Mouse (Mus musculus): Measurements from ENCODE around the gene Htr3a. TPM values are rescaled to one million over a fixed set of nuclear protein-coding genes. Genes with fewer than 3 reads are reported as not detected.

Htr3a gene
- total RNA-seq (2022): 1 to 10 TPM; 5.8 to 8.6 (median 6.9) TPM

- peak in 1 of 2 experiments; percentile 69 for DNase-seq (ENCODE audit: low spot score in 2 of 2)
Measured at GRCm38 (mm10) chr9:48910885-48911537, at the start of gene Htr3a. Htr3a (minus strand) TSS chr9:48911099.

DNA sequence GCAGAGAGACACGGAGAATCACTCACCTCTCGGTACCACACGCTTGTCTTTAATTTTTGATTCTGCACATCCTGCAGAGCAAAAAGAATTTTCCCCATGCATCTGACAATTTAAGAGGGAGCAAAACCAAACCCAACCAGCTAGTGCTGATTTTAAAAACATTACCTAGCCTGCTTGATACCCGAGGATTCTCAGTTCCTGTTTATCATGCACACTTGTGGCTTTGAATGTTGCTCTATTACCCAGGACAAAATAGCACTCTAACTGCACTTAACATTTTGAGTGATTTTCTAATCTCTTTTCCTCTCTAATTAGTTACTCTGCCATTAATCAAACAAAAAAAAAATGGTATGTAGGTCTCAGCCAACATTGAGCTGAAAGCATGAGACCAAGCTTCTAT lies 36.7 kb upstream of the Htr3a start:
- no peak for DNase-seq (ENCODE audit: low spot score in 2 of 2)

DNA sequence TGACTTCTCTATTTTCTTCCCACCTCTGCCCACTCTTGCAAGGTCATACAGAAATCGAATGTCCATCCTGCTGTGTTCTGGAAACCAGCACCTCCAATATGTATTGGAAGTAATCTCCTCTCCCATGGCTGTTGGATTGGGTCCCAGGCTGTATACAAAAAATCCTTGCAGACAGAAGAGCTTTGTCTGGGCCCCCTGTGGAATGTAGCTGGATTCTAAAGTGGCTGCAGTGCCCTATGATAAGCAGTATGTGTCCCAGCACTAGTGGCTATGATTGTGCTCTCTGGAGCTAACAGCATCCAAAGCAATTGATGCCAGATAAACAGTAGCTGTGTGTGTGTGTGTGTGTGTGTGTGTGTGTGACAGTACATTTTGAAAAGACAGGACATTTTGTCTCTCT lies 31.4 kb upstream of the Htr3a start:
- DNase-seq (ENCODE audit: low spot score in 2 of 2): no peak

- DNase-seq (ENCODE audit: low spot score in 2 of 2): no peak
Measured at GRCm38 (mm10) chr9:48929436-48929835, 18.5 kb upstream of the Htr3a start.

DNA sequence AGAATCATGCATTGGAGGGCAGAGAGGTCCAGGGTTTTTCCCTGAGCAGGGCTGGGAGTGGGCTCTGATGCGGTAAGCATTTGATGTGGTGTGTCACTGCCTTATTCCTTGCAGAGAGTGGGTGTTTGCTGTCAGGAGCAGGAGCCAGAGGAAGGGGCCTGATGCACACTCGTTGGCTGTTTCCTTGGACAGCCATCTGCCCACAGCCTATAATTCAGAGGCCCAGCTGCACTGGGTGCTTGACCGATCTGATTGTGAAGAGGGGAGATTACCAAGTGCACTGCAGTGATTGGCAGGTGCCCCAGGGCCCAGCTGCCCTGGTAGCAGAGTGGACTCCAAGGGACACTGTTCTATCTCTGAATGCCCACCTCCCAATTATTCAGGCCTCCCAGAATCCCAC lies 17.9 kb upstream of the Htr3a start:
- DNase-seq (ENCODE audit: low spot score in 2 of 2): no peak

DNA sequence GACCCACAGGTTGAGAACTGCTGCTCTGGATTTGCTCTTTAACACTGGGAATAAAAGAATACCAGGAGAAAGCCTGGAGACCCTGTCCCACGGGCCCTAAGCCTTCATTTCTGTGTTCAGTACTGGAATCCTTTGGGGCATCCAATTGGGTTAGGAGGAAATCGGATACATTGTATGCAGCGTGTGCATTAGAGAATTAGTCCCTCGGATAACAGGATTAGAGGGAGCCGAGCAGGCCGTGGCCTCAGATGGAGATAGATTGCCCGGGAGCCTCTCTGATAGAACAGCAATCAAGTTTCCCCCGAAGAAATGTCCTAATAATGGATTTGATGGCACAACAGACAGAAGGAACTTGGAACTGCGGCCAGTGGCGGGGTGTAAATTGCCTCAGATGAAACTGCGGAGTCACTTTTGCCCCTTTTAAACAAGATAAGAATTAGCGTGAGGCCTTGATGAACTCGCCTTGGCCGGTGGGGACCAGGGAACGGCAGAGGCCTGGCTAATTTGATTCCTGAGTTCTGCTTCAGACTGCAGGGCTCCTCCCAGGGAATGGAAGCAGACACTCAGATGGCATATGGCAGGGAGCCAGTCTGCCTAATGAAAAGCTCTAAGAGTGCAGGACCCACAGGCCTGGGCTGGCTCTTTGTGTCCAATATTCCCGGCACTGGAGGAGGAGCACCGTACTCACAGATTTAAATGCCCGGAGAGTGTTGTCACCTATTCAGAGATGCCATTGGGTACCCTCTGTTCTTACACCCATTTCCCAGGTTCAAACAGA lies 5.3 kb upstream of the Htr3a start:
- DNase-seq (ENCODE audit: low spot score in 2 of 2): no peak

DNA sequence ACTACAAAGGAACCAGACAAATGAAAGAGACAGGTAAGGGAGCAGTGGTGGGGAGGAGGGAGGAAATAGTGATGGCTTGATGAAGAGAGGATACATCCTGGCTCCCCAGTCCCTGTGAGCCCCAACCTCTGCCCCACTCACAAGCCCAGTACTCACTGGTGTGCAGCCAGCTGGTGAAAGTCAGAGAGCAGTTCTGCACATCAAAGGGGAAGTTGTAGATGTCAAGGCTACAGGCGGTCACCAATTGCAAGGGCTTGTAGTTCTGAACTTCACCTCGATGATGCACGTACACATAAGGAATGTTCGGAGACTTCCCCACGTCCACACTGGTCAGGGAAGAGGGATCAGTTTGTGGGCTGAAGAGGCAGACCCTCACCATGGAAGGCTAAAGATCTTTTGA lies 6.5 kb downstream of the Htr3a start:
- DNase-seq (ENCODE audit: low spot score in 2 of 2): no peak

- no peak for DNase-seq (ENCODE audit: low spot score in 2 of 2)
Measured at GRCm38 (mm10) chr9:48903766-48904165, 7.1 kb downstream of the Htr3a start.

DNA sequence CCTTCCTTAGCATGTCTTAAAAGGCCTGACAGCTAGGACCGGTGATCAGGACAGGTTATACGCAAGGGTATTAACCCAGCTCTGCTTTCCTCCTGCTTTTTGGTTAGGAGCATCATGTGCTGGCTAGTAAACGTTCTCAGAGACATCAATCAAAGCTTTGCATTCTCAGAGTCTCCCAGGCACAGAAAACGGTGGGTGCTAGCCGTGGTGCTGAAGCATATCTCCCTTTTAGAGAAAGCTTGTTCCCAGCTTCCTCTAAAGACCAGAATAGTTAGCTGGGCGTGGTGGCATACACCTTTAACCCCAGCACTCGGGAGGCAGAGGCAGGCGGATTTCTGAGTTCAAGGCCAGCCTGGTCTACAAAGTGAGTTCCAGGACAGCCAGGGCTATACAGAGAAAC lies 12.3 kb downstream of the Htr3a start:
- no peak for DNase-seq (ENCODE audit: low spot score in 2 of 2)

DNA sequence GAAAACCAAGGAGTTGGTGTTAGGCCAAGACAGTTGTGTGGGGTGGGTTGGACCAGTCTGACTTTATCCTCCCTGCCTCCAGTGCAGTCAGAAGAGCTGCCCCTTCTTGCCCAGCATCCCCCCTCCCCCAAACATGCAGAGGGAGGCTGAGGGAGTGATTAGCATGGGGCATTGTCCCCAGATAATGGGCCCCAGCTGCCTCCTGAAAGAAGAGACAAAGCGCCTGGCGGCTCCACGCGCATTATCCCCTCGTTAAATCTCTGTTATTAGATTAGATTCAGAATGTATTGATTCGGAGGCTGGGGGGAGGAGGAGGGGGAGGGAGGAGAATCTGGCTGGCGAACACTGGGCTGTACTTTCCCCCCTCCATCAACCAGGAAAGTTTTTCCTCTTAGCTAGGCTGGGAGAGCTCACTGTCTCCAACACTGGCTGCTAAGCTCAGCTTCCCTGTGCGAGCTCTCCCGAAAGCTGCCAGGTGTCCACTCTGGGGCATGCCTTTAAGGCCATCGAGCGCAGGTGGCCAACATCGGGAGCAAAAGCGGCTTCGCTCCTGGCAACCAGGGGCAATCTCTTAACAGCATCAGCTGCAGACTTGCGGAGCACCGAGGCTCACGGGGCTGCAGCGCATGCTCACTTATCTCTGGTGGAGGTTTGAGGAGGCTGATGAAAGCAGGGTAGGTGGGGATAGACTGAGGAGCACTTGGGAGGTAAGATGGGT lies 14.9 kb downstream of the Htr3a start:
- no peak for DNase-seq (ENCODE audit: low spot score in 2 of 2)

GRCm38 (mm10) chr9:48894755-48895154 lies 16.1 kb downstream of the Htr3a start:
- DNase-seq (ENCODE audit: low spot score in 2 of 2): no peak

DNA sequence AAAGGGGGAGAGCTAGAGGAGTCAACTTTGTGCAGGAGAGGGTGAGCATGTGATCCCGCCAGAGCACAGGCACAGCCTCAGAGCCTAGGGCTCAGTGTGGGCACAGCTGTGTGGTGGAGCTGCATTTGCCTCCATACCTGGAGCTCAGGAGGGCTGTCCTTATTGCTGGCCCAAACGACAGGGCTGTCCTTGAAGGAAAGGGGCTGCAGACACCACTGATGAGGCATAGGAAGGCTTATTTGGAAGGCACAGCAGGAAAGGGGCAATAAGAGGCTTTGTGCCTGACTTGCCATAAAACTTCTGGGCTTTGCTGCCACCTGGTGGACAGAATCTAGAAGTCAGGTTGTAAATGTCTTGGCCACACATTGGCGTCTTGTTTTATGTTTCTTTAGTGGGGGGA lies 16.9 kb downstream of the Htr3a start:
- DNase-seq (ENCODE audit: low spot score in 2 of 2): peak; percentile 20 to 44

- DNase-seq (ENCODE audit: low spot score in 2 of 2): no peak
Measured at GRCm38 (mm10) chr9:48889093-48889492, 21.8 kb downstream of the Htr3a start.

DNA sequence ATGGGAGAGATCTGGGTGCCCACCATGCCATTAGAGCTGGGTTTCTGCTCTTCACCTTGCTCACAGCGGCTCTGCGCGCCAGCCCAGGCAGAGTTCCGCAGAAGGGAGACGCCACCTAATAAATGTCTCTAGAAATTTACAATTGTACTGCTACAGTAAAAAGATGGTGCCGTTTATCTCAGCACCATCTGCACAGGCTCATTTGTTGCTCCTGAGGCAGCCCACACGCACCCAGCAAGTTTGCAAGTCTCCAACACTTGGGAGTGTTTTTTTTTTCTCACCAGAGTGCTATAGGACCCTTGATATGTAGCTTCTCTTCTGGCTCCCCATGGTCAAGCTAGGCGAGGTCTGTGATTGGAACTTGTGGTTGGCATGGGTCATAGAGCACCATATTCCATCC lies 38.0 kb downstream of the Htr3a start:
- peak in 1 of 2 experiments; percentile 18 for DNase-seq (ENCODE audit: low spot score in 2 of 2)

- no peak for DNase-seq (ENCODE audit: low spot score in 2 of 2)
Measured at GRCm38 (mm10) chr9:48866523-48867121, 44.3 kb downstream of the Htr3a start.

DNA sequence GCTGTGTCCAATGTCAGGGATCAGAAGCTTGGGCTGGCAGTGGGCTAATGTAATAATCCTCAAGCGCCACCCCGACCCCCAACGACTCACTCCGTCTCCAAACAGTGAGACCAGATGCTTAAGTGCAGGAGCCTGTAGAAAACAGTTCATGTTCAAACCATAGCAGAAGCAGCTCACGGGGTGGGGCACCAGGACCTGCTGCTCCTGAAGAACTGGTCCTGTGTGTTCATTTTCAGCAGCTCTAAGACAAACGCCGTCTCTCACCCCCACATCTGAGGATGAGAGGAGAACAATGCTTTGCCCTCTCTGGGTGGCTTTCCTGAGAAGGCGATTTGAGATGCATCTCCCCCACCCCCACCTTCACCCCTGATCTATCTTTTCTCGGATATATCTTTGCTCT lies 45.7 kb downstream of the Htr3a start:
- no peak for DNase-seq (ENCODE audit: low spot score in 2 of 2)

DNA sequence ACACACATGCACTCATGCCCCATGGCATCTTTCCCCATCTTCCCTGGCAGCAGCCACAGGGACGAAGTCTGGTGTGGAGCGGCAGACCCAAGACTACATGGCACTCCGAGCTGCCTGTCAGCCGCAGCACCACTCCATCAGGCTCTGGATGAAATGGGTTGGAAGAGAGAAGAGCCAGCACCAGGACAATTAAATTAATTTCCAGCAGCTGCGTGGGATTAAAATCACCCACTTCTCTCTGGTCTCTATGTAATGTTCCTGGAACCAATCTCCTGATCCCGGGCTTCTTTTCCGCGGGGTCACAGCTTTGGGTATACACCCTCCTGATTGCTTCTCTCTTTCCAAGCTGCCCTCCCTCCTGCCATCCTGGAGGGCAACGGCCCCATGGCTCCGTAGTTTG lies 49.4 kb downstream of the Htr3a start:
- no peak for DNase-seq (ENCODE audit: low spot score in 2 of 2)

GRCm38 (mm10) chr9:48860526-48860845 lies 50.4 kb downstream of the Htr3a start:
- DNase-seq (ENCODE audit: low spot score in 2 of 2): peak in 1 of 2 experiments; percentile 46

DNA sequence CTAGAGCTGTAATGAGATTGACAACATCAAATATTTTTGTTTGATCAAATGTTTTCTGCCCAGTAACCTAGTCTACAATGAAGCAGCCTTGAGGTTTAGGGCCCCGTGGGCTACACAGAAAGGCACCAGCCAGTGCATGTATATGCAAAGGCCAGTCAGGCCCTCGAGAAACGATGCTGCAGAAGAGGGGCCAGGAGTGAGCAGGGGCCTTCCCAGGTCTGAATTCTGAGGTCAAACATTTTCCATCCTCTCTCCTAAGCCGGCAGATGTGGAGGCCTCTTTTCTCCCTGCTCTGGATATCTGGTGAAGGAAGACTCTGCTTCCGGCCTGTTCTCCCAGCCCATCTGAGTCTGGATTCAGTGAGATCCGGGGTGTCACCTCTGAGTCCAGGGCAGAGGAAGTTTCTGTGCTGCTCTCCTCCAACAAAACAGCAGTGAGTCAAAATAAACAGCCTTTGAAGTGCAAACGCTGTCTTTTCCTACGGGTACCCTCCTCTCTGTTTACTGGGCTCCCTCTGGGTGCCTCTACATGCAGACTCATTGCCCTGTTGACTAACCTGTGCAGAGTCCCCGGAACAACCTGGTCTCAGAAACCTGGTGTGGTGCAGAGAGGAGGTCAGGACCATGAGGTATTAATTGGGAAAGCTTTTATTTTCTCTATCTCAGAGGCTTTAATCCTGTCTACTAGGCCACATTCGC lies 50.9 kb downstream of the Htr3a start:
- no peak for DNase-seq (ENCODE audit: low spot score in 2 of 2)

DNA sequence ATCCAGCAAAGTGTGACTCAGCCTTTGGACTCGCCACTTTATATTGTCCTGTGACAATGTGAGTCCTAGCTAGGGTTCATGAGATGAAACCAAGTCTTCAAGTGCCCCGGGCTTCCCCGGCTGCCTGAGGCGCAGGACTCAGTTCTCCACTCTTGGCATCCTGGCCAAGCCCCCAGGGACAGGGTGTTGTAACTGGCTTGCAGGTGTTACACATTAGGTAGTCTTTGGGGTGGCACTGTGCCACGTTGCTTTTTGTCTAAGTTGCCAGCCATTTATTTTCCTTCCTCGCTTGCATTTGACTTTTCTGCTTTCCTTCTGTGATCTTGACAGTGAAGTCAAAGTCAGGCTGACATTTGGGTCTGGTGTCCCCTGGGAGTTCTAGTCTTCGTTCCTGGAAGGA lies 53.0 kb downstream of the Htr3a start:
- DNase-seq (ENCODE audit: low spot score in 2 of 2): no peak

GRCm38 (mm10) chr9:48856240-48856639 lies 54.7 kb downstream of the Htr3a start:
- no peak for DNase-seq (ENCODE audit: low spot score in 2 of 2)

DNA sequence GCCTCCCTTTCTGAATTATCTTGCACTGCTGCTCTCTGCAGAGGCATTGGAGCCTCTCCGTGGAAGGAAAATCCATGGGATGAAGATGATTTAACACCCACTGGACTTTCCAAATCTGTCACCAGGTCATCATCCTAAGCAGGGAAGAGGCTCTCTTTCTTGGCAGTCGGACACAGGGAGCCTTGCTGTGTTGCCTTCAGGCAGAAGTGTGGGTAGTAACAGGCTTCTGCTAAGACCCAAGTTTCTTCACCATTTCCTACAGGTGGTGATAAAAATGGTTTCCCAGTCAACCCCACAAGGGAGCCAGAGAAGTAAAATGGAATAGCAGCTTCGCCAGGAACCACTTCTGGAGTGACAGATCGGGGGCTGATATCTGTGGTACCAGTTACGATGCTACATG lies 61.4 kb downstream of the Htr3a start:
- no peak for DNase-seq (ENCODE audit: low spot score in 2 of 2)

All from left cerebral cortex, adult 8-10 months (tissue).